In the genomic region with DNA sequence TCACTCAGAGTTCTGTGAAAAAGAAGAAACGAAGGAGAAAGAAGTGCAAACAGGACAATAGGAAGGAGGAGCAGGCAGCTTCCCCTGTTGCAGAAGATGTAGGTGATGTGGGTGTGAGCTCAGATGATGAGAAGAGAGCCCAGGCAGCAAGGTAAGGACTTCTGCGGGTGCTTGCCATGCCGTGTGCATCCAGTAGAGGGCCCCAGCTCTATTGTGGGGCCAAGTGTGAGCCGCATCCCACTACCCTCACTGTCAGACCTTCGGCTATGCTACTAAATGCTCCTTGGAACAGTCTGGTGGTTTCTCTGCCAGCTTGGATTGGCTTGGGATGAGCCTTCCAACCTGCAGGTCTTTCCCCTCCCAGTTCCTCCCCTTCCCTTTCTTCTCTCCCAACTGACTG, we compare ENCODE assay signal across 8 mouse cellular contexts. TPM values are rescaled to one million over a fixed set of nuclear protein-coding genes. Genes with fewer than 3 reads are reported as not detected.
DNase-seq lines count a peak whose midpoint lies in the region; ATAC-seq lines count a peak whose summit lies in the region.

No protein-coding gene starts in this region.

- H3K9ac ChIP-seq in neural tube, embryonic 11.5 days (ENCODE audit: low read length) = no peak overlapping the region
- H3K9ac ChIP-seq in neural tube, embryonic 15.5 days (replicated peaks) = no peak overlapping the region
- no peak overlapping the region for H3K9ac ChIP-seq in liver, embryonic 13.5 days

- H3K36me3 ChIP-seq in neural tube, embryonic 11.5 days (ENCODE audit: control insufficient read depth, insufficient read depth, low read length) = no peaks in the 10 kb centered on the region
- peaks cover 8% of the 10 kb centered on the region; the same call in 1 of the 2 replicates for H3K36me3 ChIP-seq in neural tube, embryonic 15.5 days
- peaks cover 80% of the 10 kb centered on the region for H3K36me3 ChIP-seq in liver, embryonic 13.5 days

- no peak overlapping the region for H3K4me3 ChIP-seq in neural tube, embryonic 11.5 days (ENCODE audit: low read depth, low read length)
- no peak overlapping the region for H3K4me3 ChIP-seq in neural tube, embryonic 15.5 days (replicated peaks)
- H3K4me3 ChIP-seq in liver, embryonic 13.5 days (replicated peaks) = no peak overlapping the region

- peak; percentile 72 to 76 for DNase-seq in cerebellum, postnatal 14 days
- no peak for DNase-seq in cerebellum, adult 11 months
- peak; percentile 50 for DNase-seq in neural tube, embryonic 11.5 days (ENCODE audit: low spot score)
- DNase-seq in embryo, embryonic 10 days (ENCODE audit: low spot score) = peak; percentile 64
- no peak for DNase-seq in liver, embryonic 13.5 days
- DNase-seq in thymus, postnatal 0 days (ENCODE audit: low spot score) = peak; percentile 61
- DNase-seq in layer of hippocampus, adult 18-20 months (ENCODE audit: low spot score in 2 of 2) = no peak

- no peak overlapping the region for H3K4me2 ChIP-seq in neural tube, embryonic 11.5 days (ENCODE audit: low read depth)
- H3K4me2 ChIP-seq in neural tube, embryonic 15.5 days = no peak overlapping the region
- H3K4me2 ChIP-seq in liver, embryonic 13.5 days = no peak overlapping the region

- WGBS in neural tube, embryonic 11.5 days = 25% methylated on average over 5 of the region's 5 CpGs
- WGBS in neural tube, embryonic 15.5 days = 37% methylated on average over 5 of the region's 5 CpGs
- 39% methylated on average over 5 of the region's 5 CpGs for WGBS in liver, embryonic 13.5 days (ENCODE audit: insufficient replicate concordance)

- no peak for ATAC-seq in neural tube, embryonic 11.5 days (ENCODE audit: insufficient read depth, low FRiP score, low TSS enrichment)
- no peak for ATAC-seq in neural tube, embryonic 15.5 days (ENCODE audit: low FRiP score)
- ATAC-seq in liver, embryonic 13.5 days (ENCODE audit: low read depth) = peak; percentile 38; the same call in 1 of the 2 replicates

- H3K4me1 ChIP-seq in neural tube, embryonic 11.5 days (ENCODE audit: control insufficient read depth, insufficient read depth, low read length) = no peaks in the 10 kb centered on the region
- H3K4me1 ChIP-seq in neural tube, embryonic 15.5 days = no peaks in the 10 kb centered on the region; the same call in 1 of the 2 replicates
- H3K4me1 ChIP-seq in liver, embryonic 13.5 days (replicated peaks) = peaks cover 50% of the 10 kb centered on the region

- H3K27me3 ChIP-seq in neural tube, embryonic 11.5 days (ENCODE audit: control insufficient read depth, insufficient read depth, low read length) = no peaks in the 10 kb centered on the region
- H3K27me3 ChIP-seq in neural tube, embryonic 15.5 days (replicated peaks) = no peaks in the 10 kb centered on the region
- H3K27me3 ChIP-seq in liver, embryonic 13.5 days = no peaks in the 10 kb centered on the region

- no peaks in the 10 kb centered on the region for H3K9me3 ChIP-seq in neural tube, embryonic 11.5 days (ENCODE audit: control insufficient read depth, low read length)
- no peaks in the 10 kb centered on the region for H3K9me3 ChIP-seq in neural tube, embryonic 15.5 days (replicated peaks)
- no peaks in the 10 kb centered on the region for H3K9me3 ChIP-seq in liver, embryonic 13.5 days (replicated peaks)

- no peak overlapping the region for H3K27ac ChIP-seq in neural tube, embryonic 11.5 days (ENCODE audit: low read depth, low read length)
- H3K27ac ChIP-seq in neural tube, embryonic 15.5 days (replicated peaks) = no peak overlapping the region
- H3K27ac ChIP-seq in liver, embryonic 13.5 days = peak overlapping the region; percentile 30; the same call in 1 of the 2 replicates

RNA-seq across cellular contexts. Expression of a gene that starts 42.7 kb away (rescaled TPM):
- 37.4 and 38.3 TPM in 2 replicates for polyA plus RNA-seq in neural tube, embryonic 11.5 days (2014; fragmentation: Nextera tagmentation; extraction: Ambion mirVana)
- polyA plus RNA-seq in neural tube, embryonic 15.5 days (2015; fragmentation: Nextera tagmentation; extraction: Ambion mirVana) = 42.3 and 42.6 TPM in 2 replicates
- polyA plus RNA-seq in liver, embryonic 13.5 days (2015; fragmentation: Nextera tagmentation; extraction: Ambion mirVana) = 38.0 and 43.2 TPM in 2 replicates
- 18.2 and 19.8 TPM in 2 replicates for polyA plus RNA-seq in thymus, postnatal 0 days (2015; fragmentation: Nextera tagmentation; extraction: Ambion mirVana)
- 100 to 1,000 TPM; 101 to 104 TPM for total RNA-seq in layer of hippocampus, adult 18-20 months (2021)

Comparison
In these comparisons a context has a peak if more than half of its experiments do, and no peak if none do; other contexts are left out.
1. DNase-seq: peak in cerebellum, postnatal 14 days (2 of 2), neural tube, embryonic 11.5 days (single experiment), embryo, embryonic 10 days (single experiment) and thymus, postnatal 0 days (single experiment); none in cerebellum, adult 11 months (single experiment), liver, embryonic 13.5 days (single experiment) and layer of hippocampus, adult 18-20 months (0 of 2).